Mouse (Mus musculus) liver, embryonic 16.5 days (tissue): ENCODE data around the gene Hjurp. TPM values are rescaled to one million over a fixed set of nuclear protein-coding genes. Genes with fewer than 3 reads are reported as not detected.

Source experiments
- ATAC-seq: fragments of 200-750 bp; cut with Nextera tagmentation; 2 replicates; pipeline ENCODE4 v1.8.0; 2017; ENCODE audit warnings: low read depth, mild to moderate bottlenecking, moderate number of reproducible peaks, moderate library complexity
- H3K27ac ChIP-seq: fragments of 300-500 bp; sonication (generic); 2 replicates; pipeline ENCODE4 v1.5.1; 2014; ENCODE audit warnings: mild to moderate bottlenecking, low read length
- H3K27me3 ChIP-seq: fragments of 300-500 bp; sonication (generic); 2 replicates; pipeline ENCODE4 v1.6.1; 2014; ENCODE audit warnings: low read depth, low read length, mixed read lengths; ENCODE audit not compliant: control insufficient read depth, insufficient read depth
- H3K36me3 ChIP-seq: fragments of 300-500 bp; sonication (generic); 2 replicates; pipeline ENCODE4 v1.6.1; 2014; ENCODE audit warnings: mild to moderate bottlenecking; ENCODE audit not compliant: control insufficient read depth, insufficient read depth
- H3K4me1 ChIP-seq: fragments of 300-500 bp; sonication (generic); 2 replicates; pipeline ENCODE4 v1.6.1; 2014; ENCODE audit warnings: low read depth, low read length, mixed read lengths; ENCODE audit not compliant: control insufficient read depth
- H3K4me2 ChIP-seq: fragments of 300-500 bp; sonication (generic); 2 replicates; pipeline ENCODE4 v1.6.1; 2014; ENCODE audit warnings: low read depth, low read length, mixed read lengths
- H3K4me3 ChIP-seq: fragments of 300-500 bp; sonication (generic); 2 replicates; pipeline ENCODE4 v1.5.1; 2014; ENCODE audit warnings: low read depth, mild to moderate bottlenecking, low read length
- H3K9ac ChIP-seq: fragments of 300-500 bp; sonication (generic); 2 replicates; pipeline ENCODE4 v1.6.1; 2014; ENCODE audit warnings: low read depth, low read length
- H3K9me3 ChIP-seq: fragments of 300-500 bp; sonication (generic); replicated peaks from 2 replicates; pipeline ENCODE4 v1.6.1; 2016; ENCODE audit warnings: low read length; ENCODE audit not compliant: control insufficient read depth
- WGBS: fragments of 180-500 bp; shearing (Covaris S2); extraction: QIAGEN DNeasy Blood & Tissue Kit; methylation state at CpG from one replicate; pipeline ENCODE4 v1.1.7; 2014; ENCODE audit not compliant: insufficient replicate concordance; 5-methylcytosine and 5-hydroxymethylcytosine counted together
- polyA plus RNA-seq: library from polyadenylated mRNA; unstranded; fragments of >200 nt; fragmentation: Nextera tagmentation; extraction: Ambion mirVana; gene quantifications from 2 replicates; pipeline ENCODE4 v1.2.1, GENCODE M21; 2015

Hjurp gene
- polyA plus RNA-seq, 1 experiment from 2014 or later = 71.4 TPM

DNA sequence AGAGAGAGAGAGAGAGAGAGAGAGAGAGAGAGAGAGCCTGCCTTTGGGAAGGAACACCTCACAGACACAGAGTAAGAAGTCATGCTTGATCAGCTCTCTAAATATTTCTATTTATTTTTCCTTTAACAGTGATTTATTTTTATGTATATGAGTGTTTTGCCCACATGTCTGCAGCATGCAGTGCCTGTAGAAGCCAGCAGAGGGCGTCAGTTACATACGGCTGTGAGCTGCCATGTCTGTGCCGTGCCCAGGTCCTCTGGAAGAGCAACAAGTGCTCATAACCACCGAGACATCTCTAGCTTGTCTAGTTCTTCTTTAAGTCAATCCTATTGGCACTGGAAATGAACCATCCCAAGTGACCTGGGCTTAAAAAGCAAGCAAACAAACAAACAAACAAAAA, 12.5 kb upstream of the Hjurp start:
- Histone ChIP-seq H3K27ac (no peak overlapping the region), H3K36me3 (no peaks in the 10 kb centered on the region), H3K27me3 (no peaks in the 10 kb centered on the region), H3K9ac (no peak overlapping the region), H3K4me2 (no peak overlapping the region), H3K4me3 (no peak overlapping the region), H3K4me1 (no peaks in the 10 kb centered on the region), H3K9me3 (no peaks in the 10 kb centered on the region)
- 24% methylated on average over 4 of the region's 4 CpGs for WGBS
- no peak for ATAC-seq

DNA sequence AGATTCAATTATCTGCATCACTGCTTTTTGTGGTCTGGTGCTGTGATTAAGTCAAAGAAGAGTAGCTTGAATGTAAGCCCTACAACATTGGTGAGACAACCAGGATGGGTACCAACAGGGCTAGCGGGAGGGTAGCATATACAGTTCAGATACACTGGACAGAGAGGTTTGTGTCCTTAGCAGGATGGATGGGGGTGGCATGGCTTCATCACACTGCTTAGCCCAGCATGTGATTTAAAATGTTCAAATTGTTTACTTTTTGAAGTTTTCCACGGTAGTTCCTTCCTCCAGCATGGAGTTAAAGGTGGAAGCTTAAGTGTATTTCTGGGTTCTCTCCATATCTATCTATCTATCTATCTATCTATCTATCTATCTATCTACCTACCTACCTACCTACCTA, 11.7 kb upstream of the Hjurp start:
- no peaks in the 10 kb centered on the region for H3K4me1 ChIP-seq
- no peak overlapping the region for H3K4me3 ChIP-seq
- no peak overlapping the region for H3K9ac ChIP-seq
- no peak overlapping the region for H3K27ac ChIP-seq
- 35% methylated on average over 2 of the region's 2 CpGs for WGBS
- no peak for ATAC-seq
- H3K4me2 ChIP-seq = no peak overlapping the region
- no peaks in the 10 kb centered on the region for H3K36me3 ChIP-seq
- H3K27me3 ChIP-seq = no peaks in the 10 kb centered on the region
- H3K9me3 ChIP-seq = no peaks in the 10 kb centered on the region

DNA sequence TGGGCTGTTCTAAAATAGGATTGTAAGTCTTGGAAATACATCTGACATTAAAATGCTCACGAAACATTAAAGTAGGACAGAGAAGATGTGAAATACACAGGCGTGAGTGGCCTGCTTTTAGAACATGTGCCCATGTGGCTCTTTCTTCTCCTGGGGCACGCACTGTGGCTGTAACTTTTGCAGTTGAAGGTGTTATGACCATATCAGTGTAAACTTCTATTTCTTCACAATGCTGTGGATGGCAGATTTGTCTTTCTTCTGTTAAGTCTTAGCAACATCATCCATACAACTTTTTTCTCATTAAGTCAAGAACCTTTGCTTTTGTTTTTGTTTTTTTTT, 11.3 kb upstream of the Hjurp start:
- H3K27ac ChIP-seq = no peak overlapping the region
- no peaks in the 10 kb centered on the region for H3K27me3 ChIP-seq
- H3K9ac ChIP-seq = no peak overlapping the region
- H3K4me2 ChIP-seq = no peak overlapping the region
- H3K36me3 ChIP-seq = no peaks in the 10 kb centered on the region
- no peak for ATAC-seq
- no peak overlapping the region for H3K4me3 ChIP-seq
- H3K9me3 ChIP-seq = no peaks in the 10 kb centered on the region
- H3K4me1 ChIP-seq = no peaks in the 10 kb centered on the region
- WGBS = 46% methylated on average over 3 of the region's 3 CpGs

DNA sequence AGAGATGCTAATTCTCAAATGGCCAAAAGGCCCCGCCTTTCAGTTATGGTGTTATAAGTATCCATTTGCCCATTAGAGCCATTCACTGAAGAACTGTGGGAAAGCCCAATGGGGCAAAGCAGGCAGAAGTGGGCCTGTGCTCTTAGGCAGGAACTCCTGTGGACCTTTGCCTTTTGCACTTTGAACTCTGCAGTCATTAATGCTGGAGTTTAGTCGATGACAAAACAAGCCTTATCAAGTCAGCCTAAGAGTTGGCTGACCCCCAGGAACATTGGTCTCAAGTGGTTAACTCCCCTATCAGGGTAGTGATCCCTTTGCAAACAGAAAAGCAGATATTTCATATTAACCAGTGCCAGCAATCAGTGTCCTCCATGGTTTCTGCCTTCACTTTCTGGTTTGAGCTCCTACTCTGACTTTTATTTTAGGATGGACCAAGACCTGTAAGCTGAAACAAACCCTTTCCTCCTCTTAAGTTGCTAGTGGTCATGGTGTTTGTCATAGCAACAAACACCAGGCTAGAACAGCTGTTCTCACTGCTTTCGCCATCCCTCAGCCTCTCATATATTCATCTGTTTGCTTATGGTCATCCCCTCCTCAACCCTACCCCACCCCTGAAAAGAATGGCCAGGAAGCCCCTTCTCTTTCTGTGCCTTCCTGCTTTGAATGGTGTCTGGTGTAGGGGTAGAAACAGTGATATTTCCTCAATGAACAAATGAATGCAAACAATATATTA, 10.8 kb upstream of the Hjurp start:
- no peak overlapping the region for H3K4me3 ChIP-seq
- no peaks in the 10 kb centered on the region for H3K27me3 ChIP-seq
- H3K4me2 ChIP-seq = no peak overlapping the region
- no peaks in the 10 kb centered on the region for H3K4me1 ChIP-seq
- H3K27ac ChIP-seq = no peak overlapping the region
- peak; percentile 39 for ATAC-seq
- H3K9me3 ChIP-seq = no peaks in the 10 kb centered on the region
- no peak overlapping the region for H3K9ac ChIP-seq
- 23% methylated on average over 3 of the region's 3 CpGs for WGBS
- H3K36me3 ChIP-seq = no peaks in the 10 kb centered on the region

DNA sequence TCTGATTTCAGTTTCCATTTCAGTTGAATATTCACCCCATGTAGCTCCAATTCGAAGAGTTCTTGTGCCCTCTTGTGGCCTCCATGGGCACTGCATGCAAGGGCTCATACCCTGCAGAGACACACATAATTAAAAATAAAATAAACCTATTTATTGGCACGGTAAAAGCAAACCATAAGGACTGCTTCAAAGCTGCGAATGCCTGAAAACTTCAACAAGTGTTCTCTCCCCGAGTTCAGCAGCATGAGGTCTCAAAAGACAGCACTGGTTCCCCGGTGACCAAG, 10.2 kb upstream of the Hjurp start:
- Histone ChIP-seq H3K36me3 (no peaks in the 10 kb centered on the region), H3K9me3 (no peaks in the 10 kb centered on the region), H3K4me1 (no peaks in the 10 kb centered on the region), H3K27ac (no peak overlapping the region), H3K4me2 (no peak overlapping the region), H3K4me3 (no peak overlapping the region), H3K27me3 (no peaks in the 10 kb centered on the region), H3K9ac (no peak overlapping the region)
- no peak for ATAC-seq
- WGBS = 22% methylated on average over 5 of the region's 5 CpGs

DNA sequence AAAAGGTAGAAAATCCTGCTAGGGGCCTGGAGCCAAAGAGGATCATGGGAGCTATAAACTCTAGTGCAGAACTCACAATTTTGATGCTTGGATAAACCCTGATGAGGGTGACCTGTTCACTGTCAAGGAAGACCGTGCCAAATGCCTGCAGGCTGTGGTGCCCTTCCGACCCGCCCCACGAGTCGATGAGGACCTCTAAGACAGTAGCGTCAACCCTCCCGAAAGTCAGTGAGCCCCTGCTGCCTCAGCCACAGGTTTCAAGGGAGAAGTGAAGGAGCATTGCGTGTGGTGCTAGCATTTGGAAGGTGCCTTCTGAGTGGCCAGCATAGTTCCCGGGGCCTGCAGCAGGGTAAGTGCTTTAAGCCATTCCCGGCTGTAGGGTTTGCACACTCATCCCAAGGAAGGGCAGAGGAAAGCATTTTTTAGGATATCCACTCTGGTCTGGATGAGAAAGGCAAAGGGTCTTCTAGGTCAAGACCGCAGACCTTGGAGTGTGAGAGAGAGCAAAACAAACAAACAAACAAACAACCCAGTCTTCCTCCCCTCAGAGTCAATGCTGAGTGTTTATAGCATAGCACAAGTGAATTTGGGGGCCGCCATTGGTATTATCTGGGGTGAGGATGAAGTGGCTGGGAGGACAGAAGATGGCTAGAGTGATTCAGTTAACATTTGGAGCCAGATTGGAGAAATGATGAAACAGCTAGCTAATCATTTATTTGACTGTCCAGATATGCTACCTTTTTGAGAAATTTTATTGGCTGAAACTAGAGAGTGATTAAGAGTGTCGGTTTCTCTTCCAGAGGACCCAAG, 9.7 kb upstream of the Hjurp start:
- Histone ChIP-seq H3K36me3 (no peaks in the 10 kb centered on the region), H3K9me3 (no peaks in the 10 kb centered on the region)
- 57% methylated on average over 13 of the region's 13 CpGs for WGBS

DNA sequence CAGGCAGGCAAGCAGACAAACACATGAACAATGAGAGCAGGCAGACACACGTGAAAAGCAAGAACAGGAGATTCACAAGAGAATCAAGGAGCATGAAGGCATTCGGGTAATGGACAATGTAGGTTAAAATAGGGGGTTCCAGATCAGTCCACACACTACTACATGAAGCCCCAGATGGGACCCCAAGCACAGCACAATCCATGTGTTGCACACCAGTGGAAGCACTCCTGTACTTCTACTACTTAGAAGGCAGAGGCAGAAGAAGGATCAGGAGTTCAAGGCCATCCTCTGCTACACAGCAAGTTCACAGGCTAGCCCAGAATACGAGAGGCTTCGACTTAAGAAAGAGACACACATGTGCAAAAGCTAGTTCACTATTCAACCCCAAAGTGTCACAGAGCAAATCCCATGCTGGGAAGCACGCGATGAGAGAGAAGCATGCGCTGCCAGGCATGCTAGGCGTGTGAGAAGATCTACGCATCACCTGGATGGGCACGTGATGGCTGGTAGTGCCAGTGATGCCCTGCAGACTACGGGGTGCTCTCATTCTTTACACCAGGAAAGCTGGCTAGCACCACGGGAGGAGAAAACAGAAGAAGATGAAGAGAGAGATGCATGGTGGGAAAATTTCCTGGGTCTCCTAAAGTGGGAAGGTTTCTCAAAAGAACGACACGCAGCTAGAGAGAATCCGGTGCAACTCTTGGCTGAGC, 8.9 kb upstream of the Hjurp start:
- Histone ChIP-seq H3K36me3 (no peaks in the 10 kb centered on the region), H3K9ac (no peak overlapping the region), H3K27ac (no peak overlapping the region), H3K4me2 (no peak overlapping the region), H3K27me3 (no peaks in the 10 kb centered on the region), H3K4me3 (no peak overlapping the region), H3K9me3 (no peaks in the 10 kb centered on the region), H3K4me1 (no peaks in the 10 kb centered on the region)
- no peak for ATAC-seq
- 66% methylated on average over 15 of the region's 15 CpGs for WGBS

More for the DNA sequence above, 9.7 kb upstream of the Hjurp start:
- H3K27me3 ChIP-seq = no peaks in the 10 kb centered on the region
- no peak overlapping the region for H3K9ac ChIP-seq
- H3K27ac ChIP-seq = no peak overlapping the region
- no peaks in the 10 kb centered on the region for H3K4me1 ChIP-seq
- no peak overlapping the region for H3K4me3 ChIP-seq
- no peak for ATAC-seq
- H3K4me2 ChIP-seq = no peak overlapping the region

DNA sequence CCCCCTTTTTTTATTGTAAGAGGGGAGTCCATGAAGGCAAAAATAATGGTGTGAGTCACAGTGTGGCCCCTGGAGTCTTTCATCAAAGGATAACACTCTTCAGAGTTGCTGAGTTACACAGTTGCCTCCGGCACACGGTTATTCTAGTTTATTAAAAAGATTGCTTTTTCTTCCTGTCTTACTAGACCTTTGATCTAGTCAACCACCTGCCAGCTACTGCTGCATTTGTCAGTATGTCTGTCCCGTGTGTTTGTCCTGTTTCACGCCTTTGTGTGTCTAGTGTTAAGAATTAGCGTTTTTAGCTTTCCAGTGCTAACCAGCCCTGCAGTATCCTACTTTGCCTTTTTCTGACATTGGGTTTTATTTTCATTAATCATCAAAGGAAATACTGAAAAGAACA, 8.2 kb upstream of the Hjurp start:
- Histone ChIP-seq H3K9ac (no peak overlapping the region), H3K4me2 (no peak overlapping the region), H3K27ac (no peak overlapping the region), H3K9me3 (no peaks in the 10 kb centered on the region), H3K4me3 (no peak overlapping the region), H3K4me1 (no peaks in the 10 kb centered on the region), H3K36me3 (no peaks in the 10 kb centered on the region), H3K27me3 (no peaks in the 10 kb centered on the region)
- 47% methylated on average over 5 of the region's 5 CpGs for WGBS
- ATAC-seq = no peak

DNA sequence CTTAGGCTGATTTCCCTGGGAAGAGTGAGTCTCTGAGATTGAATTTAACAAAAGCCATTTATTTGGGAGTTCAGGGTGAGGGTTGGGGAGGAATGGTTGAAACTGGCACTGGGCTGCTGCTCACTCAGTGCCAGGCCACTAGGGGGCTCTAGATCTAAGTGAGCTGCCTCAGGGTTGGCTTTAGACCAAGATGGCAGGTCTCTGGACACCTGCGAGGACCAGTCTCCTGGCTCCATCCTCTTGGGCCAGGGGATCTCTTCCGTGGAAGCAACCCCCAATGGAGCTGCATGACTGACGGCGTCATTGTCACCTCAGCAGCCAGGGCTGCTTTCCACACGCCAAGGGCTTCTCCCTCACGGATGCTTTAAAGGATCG, 7.5 kb upstream of the Hjurp start:
- Histone ChIP-seq H3K27me3 (no peaks in the 10 kb centered on the region), H3K27ac (no peak overlapping the region)
- ATAC-seq = no peak

More for the DNA sequence above, 7.5 kb upstream of the Hjurp start:
- Histone ChIP-seq H3K9me3 (no peaks in the 10 kb centered on the region), H3K4me2 (no peak overlapping the region), H3K4me3 (no peak overlapping the region), H3K9ac (no peak overlapping the region), H3K36me3 (no peaks in the 10 kb centered on the region), H3K4me1 (no peaks in the 10 kb centered on the region)
- 57% methylated on average over 7 of the region's 7 CpGs for WGBS
